Mouse (Mus musculus): ENCODE results near the gene Shroom2.
A peak's percentile ranks its signal among the peaks of the same experiment; 100 is the strongest.
"Not testable (repeated sequence)": the region's sequence is repeated elsewhere in the genome, so short reads cannot be mapped to it uniquely, and the experiment has no call there.

The Shroom2 gene

DNA sequence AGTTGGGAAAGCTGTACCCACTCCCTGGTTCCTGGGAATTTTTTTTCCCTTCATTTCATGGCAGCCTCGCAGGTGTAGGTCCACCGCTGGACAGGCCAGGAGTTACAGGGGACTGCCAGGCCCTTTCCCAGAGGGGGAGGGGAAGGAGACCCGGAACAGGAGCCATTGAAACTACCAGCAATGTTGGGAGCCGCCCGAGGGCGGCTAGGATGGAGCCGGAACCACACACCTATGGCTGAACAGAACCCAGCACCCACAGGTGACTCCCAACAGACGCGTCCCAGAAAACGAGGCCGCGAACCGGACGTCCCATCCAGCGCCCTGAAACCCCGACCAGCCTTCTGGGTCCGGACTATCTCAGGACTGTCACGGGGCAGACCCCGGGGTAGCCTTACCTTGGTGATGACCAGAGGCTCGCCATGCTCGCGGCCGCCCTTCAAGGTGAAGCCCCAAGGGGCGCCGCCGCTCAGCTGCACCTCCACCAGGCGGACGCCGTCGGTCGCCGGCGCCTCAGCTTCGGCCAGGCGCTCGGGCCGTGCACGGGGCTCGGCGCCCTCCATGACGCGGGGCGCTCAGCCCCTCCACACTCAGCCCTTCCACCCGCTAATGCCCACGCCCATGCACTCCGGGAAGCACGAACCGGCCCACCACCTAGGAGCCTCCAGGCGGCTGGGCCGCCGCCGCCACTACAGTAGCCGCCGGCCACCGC is at the start of gene Shroom2:
TSS of gene Shroom2 (minus strand) at position 575 of the 709 bp plus-strand sequence.
- peak; percentile 41 for DNase-seq

DNA sequence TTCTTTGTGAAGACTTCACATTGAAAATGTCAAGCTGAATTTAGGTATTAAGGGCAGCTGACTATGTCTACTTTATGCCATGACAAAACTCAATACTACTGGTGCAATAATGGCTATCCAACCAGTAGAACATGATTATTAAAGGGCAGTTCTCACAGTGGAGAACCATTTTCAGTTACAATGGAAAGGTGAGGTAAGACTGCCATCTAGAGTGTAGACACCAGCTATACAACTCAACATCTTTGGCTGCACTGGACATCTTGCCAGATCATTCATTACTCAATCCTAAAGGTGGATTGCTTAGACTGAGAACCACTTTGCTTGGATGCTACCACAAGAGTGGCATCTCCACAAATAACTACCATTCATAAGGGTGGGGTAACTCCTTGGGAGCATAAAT is 49.7 kb upstream of the Shroom2 start:
- peak; percentile 5 for DNase-seq

DNA sequence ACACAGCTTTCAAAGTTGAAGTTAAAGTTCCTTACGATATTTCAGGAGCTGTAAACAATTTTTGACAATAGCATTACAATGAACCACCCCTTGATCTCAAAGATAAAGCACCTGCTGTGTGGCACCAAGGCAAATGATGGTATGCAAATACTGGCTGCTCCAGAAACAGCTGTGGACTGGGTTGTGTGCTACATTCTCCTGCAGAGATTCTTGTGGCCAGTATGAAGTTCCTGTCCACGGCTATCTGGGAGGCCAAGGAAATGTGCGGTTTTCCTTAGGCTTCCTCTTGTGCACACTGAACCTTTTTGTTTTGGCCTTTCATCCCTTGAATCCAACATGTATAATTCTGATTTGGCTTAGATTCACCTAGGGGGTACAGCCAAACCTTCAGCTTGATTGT is 44.1 kb upstream of the Shroom2 start:
- no peak for DNase-seq

DNA sequence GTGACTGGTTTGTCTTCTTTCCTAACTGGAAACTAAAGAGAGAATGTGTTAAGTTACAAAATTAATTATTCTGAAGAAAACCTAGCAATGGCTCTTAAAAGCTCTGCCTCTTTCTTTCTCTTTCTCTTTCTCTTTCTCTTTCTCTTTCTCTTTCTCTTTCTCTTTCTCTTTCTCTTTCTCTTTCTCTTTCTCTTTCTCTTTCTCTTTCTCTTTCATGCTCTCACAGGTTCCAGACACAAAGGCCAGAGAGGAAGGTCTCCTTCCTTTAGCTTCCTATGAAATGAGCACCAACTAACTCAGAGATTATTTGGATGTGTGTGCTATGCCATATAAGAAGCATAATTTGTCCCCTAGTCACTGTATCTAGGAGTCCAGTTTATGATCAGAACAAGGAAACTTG is 36.1 kb upstream of the Shroom2 start:
- no peak for DNase-seq

DNA sequence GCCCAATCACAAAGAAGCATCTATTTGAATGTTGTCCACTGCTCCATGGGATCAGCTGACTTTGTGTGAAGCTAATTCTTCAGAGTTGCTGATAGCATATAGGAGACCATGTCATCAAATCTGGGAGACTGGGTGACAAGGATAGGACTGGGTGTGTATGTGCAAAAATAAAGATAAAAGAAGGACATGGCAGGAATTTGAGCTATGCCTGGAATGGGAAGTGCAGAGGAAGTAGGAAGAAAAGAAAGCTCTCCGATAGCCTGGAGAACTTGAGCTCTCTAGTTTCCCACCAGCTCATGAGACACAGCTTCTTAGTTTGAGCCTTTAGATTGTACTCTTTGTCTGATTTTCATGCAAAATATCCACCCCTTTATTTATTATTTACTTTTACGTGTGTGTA is 19.3 kb upstream of the Shroom2 start:
- no peak for DNase-seq

DNA sequence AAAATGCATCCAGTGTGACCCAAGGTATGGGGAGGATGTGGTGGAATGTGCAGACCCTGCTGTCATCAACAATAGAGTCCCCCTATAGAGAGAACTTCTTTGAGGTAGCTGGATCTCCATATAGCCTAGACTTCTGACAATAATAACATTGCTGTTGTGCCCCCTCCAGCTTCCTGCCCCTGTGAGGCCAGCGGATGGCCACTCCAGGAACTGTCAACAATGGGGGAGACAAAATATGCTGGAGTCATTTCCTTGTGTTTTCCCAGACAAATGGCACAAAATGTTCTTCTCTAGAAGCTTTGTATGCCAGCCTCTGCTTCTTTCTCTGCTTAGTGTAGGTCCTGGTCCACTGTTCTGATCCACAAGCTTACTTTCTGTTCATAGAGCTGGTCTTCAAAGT is 18.9 kb upstream of the Shroom2 start:
- no peak for DNase-seq

DNA sequence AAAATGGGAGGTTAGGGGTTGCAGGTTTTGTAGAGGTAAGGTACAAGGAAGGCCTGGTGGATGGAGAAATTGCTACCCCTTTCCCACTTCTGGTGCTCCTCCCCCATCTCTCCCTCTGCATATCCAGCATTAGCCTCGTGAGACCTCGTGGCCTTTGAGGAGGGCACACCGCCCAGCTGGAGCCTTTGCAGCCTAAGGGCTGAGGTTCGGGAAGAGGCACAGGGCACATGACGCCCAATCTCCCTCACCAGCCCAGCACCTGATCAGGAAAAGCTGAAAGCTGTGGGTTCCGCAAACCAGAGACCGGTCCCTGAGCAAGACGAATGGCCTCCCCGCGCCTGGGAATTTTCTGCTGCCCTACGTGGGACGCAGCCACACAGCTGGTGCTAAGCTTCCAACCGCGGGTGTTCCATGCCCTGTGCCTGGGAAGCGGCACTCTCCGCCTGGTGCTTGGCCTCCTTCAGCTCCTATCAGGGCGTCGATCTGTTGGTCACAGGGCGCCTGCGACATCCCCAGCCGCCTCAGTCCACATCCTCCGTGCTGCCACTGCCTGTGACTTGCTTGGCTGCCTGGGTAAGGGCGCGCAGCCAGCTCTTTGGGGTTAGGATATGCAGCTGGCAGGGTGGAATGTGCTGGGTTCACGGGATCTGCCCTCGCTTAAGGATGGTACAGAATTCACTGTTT is 12.6 kb upstream of the Shroom2 start, which contains the start of gene Gpr143:
TSS of gene Gpr143 (plus strand) at position 202 of the 684 bp plus-strand sequence.
- DNase-seq, result peak; percentile 18

DNA sequence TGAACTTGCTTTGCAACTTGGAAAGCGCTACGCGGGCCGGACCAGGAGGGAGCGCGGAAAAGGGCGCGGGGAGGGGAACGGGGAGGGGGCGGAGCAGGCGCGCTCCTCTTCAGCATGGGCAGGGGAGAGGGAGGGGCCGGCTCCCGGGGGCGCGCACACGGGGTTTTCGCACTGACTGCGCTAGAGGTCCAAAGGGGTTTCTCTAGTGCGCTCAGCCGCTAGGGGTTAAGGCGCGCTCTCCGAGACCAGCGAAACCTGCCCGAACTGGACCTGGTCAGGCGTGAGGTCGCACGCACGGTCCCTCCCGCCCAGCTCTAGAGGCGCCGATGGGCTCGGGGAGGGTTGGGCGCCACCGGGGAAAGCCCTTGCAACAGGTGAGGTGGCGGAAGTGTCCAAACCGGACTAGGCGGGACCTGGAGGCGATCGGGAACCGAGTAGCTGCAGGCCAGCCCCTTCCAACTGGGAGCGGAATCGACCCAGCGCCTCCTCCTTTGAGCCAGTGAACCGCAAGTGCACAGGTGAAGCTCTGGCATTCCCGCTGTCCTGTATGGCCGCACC is 414 bp upstream of the Shroom2 start:
- DNase-seq, result peak; percentile 82

DNA sequence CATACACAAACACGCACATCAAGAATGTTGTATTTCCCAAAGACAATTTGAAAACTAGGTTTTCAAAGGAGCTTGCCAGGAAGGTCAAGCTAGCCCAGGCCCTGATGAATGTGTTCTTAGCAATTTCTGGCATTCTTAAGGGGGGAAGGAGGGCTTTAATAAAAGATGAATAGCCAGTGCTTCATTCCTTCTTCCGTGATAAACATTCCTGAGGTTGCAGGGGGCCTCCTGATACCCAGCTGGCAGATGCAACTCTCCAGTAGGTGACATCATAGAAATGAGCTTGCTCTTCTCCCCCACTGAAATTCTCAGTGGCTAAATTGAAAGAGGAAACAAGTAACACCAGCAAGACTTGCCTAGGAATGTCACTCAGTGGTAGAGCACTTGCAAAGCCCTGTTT is 5.1 kb downstream of the Shroom2 start:
- no peak for DNase-seq

DNA sequence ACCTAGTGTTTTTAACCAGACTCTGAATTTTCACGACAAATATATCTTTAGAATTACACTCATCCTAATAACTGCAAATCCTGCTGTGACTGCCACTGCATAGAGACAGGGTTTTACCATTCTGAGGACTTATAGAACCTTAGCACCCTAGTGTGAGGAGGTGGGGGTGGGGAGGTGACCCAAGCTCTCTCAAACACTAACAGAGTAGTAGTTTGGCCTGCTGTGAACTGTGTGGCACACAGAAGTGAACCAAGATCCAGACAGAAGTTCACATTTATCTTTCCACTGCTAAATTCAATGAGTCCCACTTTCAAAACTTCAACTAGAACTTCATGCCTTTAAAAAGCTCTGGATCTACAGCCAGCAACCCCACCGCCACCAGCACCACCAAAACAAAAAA is 6.4 kb downstream of the Shroom2 start:
- no peak for DNase-seq

DNA sequence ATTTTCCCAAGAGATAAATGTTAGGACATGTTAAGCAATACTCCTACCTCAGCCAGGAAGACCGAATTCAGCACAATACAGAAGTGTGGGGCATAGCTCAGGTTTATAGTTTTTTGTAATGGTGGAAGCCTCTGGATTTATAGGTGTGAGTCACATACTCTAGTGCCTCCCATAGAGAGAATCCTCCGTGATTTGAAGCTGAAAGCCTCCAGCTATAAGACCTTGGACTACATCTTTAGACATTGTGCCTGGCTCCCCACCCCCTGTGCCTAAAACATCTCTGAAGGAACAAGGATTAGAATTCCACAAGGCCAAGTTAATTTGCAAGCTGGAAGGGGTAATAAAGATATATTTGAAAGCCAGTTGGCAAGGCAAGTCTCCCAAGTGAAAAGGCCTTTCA is 6.8 kb downstream of the Shroom2 start:
- no peak for DNase-seq

DNA sequence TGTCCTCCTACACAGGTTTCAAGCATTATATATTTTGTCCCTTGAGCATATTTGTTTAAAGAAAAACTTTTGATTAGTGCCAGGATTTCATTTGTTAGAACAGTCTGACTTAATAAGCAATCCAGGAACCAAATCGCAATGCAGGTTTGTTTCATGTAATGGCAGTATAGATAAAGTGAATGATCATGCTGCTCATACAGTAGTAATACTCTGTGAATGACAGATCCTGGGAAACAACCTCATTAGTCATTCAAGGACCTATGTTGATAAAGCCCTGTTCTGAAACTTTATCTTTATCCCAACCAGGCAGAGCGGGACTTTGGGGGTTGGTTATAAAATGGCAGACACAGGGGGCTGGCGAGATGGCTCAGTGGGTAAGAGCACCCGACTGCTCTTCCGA is 13.0 kb downstream of the Shroom2 start:
- DNase-seq, result no peak

DNA sequence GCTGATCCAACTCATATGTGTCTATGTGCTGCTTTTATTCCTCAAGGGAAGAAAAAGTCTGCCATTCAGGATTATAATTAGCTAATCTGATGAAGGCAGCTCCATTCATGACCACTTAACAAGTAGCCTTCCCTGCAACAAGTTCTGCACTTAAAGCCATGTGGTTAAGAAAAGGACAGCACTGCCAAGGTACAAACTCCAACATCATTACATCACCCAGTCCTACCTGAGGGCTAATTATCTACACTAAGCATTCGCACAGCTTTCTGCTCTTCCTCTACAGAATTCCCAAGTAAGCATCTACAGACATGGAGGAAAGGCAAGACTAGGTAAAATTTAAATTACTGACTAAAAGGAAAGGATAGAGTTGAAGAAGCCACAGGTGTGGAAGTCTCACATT is 13.4 kb downstream of the Shroom2 start:
- DNase-seq, result no peak

DNA sequence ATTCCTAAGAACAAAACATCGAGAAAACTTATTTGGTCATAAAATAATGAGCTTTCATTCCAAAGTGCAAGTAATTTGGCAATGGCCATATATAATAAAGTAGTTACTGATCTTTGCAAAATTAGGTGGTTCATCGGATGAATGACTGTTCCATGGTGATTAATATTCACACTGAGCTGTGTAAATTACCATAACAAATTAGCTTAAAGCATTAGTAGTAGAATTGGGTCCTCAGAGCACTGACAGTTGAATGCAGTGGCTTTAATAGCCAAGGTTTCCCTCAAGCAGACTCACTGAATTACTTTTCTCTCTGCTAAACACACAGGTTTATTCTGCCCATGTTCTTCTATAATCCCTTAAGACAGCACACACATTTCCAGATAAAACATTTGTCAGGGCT is 23.3 kb downstream of the Shroom2 start:
- no peak for DNase-seq

DNA sequence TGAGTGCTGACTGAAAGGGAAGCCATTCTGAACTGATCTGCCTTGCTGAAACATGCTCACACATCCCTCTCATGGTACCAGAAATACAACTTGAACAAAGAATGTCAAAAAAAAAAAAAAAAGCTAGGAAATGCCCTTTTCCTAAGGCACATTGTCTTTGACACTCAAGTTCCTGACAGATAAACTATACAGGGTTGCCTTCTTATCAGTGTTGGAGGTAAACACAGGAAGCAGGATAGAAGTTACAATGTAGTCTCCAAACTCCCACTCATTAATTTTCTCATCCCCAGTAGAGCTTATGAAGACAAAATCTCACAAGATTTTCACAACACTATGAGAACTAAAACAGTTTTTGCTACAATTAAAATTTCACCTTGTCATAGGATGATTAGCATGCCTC is 25.6 kb downstream of the Shroom2 start:
- no peak for DNase-seq

DNA sequence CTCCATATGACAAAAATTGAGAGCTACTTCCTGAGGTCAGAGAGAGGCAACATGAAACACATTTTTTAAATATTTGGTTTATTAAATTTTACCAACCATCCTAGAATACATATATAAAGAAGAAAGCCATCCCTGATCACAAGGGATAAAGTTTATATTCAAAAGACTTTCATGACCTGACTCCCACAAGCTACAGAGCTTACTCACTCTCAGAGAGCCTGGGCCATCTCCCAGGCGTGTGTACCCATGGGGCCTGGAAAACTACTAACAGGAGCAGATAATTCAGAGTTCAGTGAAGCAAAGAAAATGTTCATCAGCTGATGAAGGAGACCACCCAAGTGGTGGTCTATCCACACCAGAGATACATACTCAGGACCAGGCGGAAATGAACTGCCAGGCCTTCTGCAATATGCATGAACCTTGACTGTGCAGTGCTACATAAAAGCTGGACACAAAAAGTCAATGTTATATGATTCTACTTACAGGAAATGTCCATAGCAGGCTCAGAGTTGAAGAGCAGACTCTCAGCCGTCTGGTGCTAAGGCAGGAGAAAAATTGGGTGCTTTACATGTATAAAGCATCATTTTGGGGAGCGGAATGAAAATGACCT is 30.4 kb downstream of the Shroom2 start:
- no peak for DNase-seq

DNA sequence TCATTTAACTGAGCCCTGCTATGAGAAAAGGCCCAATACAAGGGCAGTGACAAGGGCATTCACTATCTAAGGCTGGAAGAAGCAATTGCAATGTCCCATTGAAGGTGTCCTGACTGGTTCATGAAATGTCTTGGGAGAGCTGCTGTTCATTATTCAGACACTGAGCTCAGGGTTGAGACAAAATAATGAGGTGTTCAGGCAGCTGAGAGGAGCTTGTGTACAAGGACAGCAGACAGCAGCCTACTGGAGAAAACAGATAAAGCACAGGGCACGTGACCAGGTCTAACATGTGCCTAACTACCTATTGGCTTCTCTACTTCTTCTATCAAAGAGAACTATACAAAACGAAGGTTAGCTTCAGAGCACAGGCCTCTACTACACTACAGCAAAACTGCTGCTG is 31.1 kb downstream of the Shroom2 start:
- no peak for DNase-seq

DNA sequence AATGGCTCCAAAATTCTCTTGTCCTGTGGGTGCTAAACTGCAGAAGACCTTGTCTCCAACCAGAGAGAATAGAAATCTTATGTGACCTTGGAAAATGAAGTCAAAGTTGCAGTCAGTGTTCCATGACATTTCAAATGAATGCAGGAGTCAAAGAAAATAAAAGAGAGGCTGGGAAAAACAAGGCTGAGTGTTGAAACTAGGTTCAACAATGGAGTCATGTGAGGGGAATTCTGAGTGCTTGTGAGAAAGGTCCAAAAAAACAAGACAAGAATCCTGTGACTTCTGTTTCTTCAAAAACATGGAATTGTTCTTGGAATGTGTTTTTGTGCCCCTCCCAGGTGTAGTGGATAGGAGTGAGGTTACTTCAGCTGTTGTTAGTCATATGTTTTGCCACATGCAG is 34.0 kb downstream of the Shroom2 start:
- no peak for DNase-seq

DNA sequence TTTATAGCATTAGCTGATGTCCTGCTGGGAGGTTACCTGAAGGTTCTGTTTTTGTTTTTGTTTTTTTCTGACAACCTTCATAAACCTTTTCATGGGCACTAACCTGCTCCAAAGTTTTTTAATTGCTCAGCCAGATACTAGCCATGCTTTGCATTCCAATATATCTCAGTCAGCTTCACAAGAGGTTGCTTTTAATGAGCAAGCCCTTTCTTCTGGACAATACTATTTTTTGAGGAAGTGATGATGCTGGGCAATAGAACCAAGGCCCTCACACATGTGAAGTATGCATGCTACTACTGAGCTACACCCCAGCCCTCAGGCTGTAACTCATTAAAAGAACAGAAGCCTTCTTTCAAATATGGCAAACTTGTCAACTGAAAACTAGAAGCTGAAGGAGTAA is 52.6 kb downstream of the Shroom2 start:
- DNase-seq, result no peak

DNA sequence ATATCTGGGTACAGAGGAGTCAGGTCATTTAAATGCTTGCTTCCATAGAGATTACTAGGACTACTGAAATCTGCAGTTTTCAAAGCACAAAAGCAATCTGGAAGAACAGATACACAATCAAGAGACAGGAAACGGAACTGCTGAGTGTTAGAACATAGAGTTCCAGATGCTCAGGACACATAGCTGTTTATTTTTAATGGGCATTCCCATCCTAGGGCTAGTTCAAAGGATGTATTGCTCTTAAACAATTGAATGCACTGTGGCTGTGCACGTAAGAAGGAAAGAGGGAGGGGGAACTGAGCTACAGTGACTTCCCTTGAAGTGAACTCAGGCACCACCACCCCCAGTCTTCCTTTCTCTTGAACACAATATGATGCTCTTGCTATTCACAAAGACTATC is 58.5 kb downstream of the Shroom2 start:
- DNase-seq, result not testable (repeated sequence)

DNA sequence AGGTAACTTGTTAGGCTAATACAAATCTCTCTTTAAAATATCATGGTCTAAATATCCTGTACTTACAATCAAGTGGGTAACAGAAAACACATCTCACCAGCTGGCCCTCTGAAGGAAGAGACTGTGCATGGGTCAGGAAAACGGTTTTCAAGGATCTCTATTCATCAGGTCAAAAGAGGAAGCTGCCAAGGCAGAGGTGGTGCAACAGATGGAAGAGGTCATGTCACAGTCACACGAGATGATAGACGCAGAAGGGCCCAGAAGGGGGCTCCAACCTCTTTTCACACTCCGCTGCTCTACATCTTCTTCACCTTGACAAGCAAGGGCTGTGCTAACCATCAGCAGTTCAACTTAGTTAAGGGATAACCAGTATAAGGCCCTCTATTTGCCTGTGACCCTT is 60.9 kb downstream of the Shroom2 start:
- no peak for DNase-seq

DNA sequence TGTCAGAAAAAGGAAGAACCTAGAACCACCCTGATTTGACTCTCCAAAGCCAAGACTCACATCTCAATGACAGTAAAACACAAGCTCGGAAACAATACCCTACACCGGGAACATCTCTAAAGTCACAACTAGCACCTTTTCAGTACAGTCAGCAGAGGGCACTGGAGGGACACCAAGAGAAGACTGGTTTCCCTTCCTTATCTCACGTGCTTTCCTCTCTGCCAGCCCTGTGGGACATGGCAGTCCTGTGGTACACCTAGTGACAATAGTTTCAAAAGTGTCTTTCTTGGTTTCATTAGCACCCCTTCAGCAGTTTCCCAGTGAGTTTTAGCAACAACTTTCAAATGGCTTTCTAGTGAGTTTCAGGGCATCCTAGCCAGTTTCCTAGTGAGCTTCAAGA is 63.9 kb downstream of the Shroom2 start:
- peak; percentile 49 for DNase-seq

DNA sequence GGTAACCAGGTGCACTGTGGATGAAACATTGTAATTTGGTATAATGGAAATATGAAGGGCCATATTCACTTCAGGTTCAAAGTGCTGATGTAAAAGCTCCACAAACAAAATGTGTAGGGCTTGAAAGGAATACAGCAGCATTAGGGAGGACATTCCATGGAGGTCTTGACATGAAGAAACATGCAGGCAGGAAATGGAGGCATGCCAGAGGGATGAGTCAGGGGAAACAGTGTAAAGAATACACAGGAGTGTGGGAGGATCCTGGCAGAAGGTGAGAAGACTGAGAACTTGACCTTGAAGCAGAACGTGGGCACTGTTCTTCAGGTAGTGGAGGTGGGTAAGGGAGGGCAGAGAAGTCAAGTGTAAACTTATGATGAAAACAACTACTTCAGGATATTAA is 65.6 kb downstream of the Shroom2 start:
- DNase-seq, result no peak

DNA sequence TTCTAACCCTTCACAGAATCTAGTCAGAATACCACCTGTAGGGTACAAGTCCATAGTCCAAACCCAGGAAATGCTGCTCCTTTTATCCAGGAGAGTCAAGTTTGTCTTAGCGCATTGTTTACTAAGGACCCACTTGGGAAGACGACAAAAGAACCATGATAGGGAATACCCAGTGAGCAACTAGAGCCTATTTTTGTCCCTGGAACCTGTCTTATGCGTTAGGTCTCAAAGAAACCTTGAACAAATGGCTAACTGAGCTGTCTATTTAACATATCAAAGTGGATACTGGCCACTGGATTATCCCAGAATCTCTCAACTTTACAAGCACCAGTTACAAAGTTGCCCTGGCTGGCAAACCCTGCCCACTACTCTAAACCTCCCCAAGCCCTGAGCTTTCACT is 67.6 kb downstream of the Shroom2 start:
- no peak for DNase-seq

All from embryo, embryonic 11 days (tissue).